Mouse (Mus musculus) kidney, postnatal 0 days (tissue): ENCODE data around the gene Rnf180. TPM values are rescaled to one million over a fixed set of nuclear protein-coding genes. Genes with fewer than 3 reads are reported as not detected.

Source experiments
- ATAC-seq: fragments of 200-750 bp; cut with Nextera tagmentation; replicated peaks from 2 replicates; pipeline ENCODE4 v1.8.0; 2017; ENCODE audit warnings: low read depth, moderate number of reproducible peaks, moderate TSS enrichment, moderate library complexity; ENCODE audit not compliant: low FRiP score
- DNase-seq: peaks from one replicate; pipeline ENCODE4 v3.0.0-alpha.2; 2016; ENCODE audit warnings: low spot score
- H3K27ac ChIP-seq: fragments of 300-500 bp; sonication (generic); 2 replicates; pipeline ENCODE4 v1.5.1; 2014; ENCODE audit warnings: mild to moderate bottlenecking
- H3K27me3 ChIP-seq: fragments of 300-500 bp; sonication (generic); 2 replicates; pipeline ENCODE4 v1.6.1; 2014; ENCODE audit warnings: low read length, mixed read lengths; ENCODE audit not compliant: insufficient read depth
- H3K36me3 ChIP-seq: fragments of 300-500 bp; sonication (generic); 2 replicates; pipeline ENCODE4 v1.6.1; 2014; ENCODE audit warnings: low read length, mixed read lengths; ENCODE audit not compliant: insufficient read depth
- H3K4me1 ChIP-seq: fragments of 300-500 bp; sonication (generic); replicated peaks from 2 replicates; pipeline ENCODE4 v1.6.1; 2014; ENCODE audit warnings: antibody characterized with exemption, low read length, mixed read lengths; ENCODE audit not compliant: insufficient read depth
- H3K4me2 ChIP-seq: fragments of 300-500 bp; sonication (generic); 2 replicates; pipeline ENCODE4 v1.6.1; 2014; ENCODE audit warnings: mild to moderate bottlenecking, low read length, moderate library complexity, mixed read lengths
- H3K4me3 ChIP-seq: fragments of 300-500 bp; sonication (generic); replicated peaks from 2 replicates; pipeline ENCODE4 v1.5.1; 2014; ENCODE audit warnings: low read depth, low read length
- H3K9ac ChIP-seq: fragments of 300-500 bp; sonication (generic); 2 replicates; pipeline ENCODE4 v1.6.1; 2014; ENCODE audit warnings: low read depth, low read length
- H3K9me3 ChIP-seq: fragments of 300-500 bp; sonication (generic); replicated peaks from 2 replicates; pipeline ENCODE4 v1.6.1; 2016; ENCODE audit warnings: low read length, inconsistent platforms, mixed read lengths
- CTCF ChIP-seq: IDR thresholded peaks from 2 replicates; pipeline ENCODE4 v1.5.1; 2016; ENCODE audit warnings: antibody characterized with exemption, low read depth, mild to moderate bottlenecking, moderate library complexity
- WGBS: fragments of 180-500 bp; shearing (Covaris S2); extraction: QIAGEN DNeasy Blood & Tissue Kit; methylation state at CpG from one replicate; pipeline ENCODE4 v1.1.7; 2014; 5-methylcytosine and 5-hydroxymethylcytosine counted together
- polyA plus RNA-seq: library from polyadenylated mRNA; unstranded; fragments of >200 nt; fragmentation: Nextera tagmentation; extraction: Ambion mirVana; gene quantifications from 2 replicates; pipeline ENCODE4 v1.2.1, GENCODE M21; 2015

Gene Rnf180
- polyA plus RNA-seq, 1 experiment from 2014 or later, result 7.3 TPM

DNA sequence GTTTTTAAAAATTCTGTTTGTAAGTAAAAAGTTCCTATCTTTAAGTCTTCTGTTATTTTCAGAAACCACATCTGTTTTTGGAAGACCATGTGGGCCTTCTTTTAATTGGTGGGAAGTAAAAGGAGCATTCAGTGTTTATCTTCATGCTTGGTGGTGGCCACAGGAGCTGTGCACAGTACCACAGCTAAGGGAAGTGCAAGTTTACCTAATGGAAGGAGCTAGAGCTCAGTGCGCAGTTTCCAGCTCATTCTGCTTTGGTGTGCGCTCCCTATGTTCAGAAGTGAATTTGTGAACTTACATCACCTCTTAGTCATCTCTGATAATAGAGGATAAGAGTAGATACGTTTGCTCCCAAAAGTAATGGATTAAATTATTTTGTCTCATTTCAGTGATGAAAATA lies 172.5 kb downstream of the Rnf180 start:
- WGBS, result 83% methylated on average over 3 of the region's 3 CpGs
- Histone ChIP-seq H3K4me2 (no peak overlapping the region), H3K9me3 (no peaks in the 10 kb centered on the region), H3K27ac (no peak overlapping the region), H3K36me3 (no peaks in the 10 kb centered on the region), H3K27me3 (no peaks in the 10 kb centered on the region), H3K9ac (no peak overlapping the region), H3K4me3 (no peak overlapping the region), H3K4me1 (no peaks in the 10 kb centered on the region)
- no peak for TF ChIP-seq CTCF
- ATAC-seq (no peak), DNase-seq (no peak)

GRCm38 (mm10) chr13:105121617-105122016 lies 173.0 kb downstream of the Rnf180 start:
- no peak overlapping the region for H3K27ac ChIP-seq
- H3K4me2 ChIP-seq, result no peak overlapping the region
- no peaks in the 10 kb centered on the region for H3K4me1 ChIP-seq
- no peaks in the 10 kb centered on the region for H3K36me3 ChIP-seq
- TF ChIP-seq CTCF, result no peak
- H3K9me3 ChIP-seq, result no peaks in the 10 kb centered on the region
- DNase-seq (no peak), ATAC-seq (no peak)
- no peaks in the 10 kb centered on the region for H3K27me3 ChIP-seq
- H3K9ac ChIP-seq, result no peak overlapping the region
- H3K4me3 ChIP-seq, result no peak overlapping the region

- no peak overlapping the region for H3K4me2 ChIP-seq
- H3K27ac ChIP-seq, result no peak overlapping the region
- no peak for TF ChIP-seq CTCF
- no peak overlapping the region for H3K4me3 ChIP-seq
- DNase-seq, result no peak
- H3K36me3 ChIP-seq, result no peaks in the 10 kb centered on the region
- 91% methylated on average over 6 of the region's 6 CpGs for WGBS
- H3K4me1 ChIP-seq, result no peaks in the 10 kb centered on the region
- H3K9me3 ChIP-seq, result no peaks in the 10 kb centered on the region
- H3K27me3 ChIP-seq, result no peaks in the 10 kb centered on the region
- ATAC-seq, result no peak
- H3K9ac ChIP-seq, result no peak overlapping the region
Measured at GRCm38 (mm10) chr13:105111599-105111998, 183.0 kb downstream of the Rnf180 start.

DNA sequence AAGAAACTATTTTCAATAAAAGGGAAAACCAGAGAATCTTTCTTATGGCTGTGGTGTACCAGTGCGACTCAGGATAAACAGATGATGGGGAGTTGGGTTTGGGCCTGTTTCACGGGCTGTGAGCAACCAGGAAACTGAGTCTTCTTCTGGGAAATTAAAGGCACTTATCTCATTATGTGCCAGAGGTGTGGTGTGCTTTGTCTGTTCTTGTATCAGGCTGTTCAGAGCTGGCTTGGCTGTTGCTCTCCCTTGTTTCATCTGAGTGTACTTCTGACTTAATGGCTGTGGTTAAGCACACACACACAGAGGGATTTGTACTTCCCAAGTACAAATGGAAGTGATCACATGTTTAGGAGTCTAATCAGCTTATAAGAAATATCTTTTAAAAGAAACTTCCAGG lies 190.2 kb downstream of the Rnf180 start:
- Histone ChIP-seq H3K9ac (no peak overlapping the region), H3K4me2 (no peak overlapping the region), H3K9me3 (no peaks in the 10 kb centered on the region), H3K36me3 (no peaks in the 10 kb centered on the region), H3K4me3 (no peak overlapping the region), H3K4me1 (no peaks in the 10 kb centered on the region), H3K27ac (no peak overlapping the region), H3K27me3 (no peaks in the 10 kb centered on the region)
- ATAC-seq (no peak), DNase-seq (no peak)
- no peak for TF ChIP-seq CTCF
- 74% methylated on average over 2 of the region's 2 CpGs for WGBS

DNA sequence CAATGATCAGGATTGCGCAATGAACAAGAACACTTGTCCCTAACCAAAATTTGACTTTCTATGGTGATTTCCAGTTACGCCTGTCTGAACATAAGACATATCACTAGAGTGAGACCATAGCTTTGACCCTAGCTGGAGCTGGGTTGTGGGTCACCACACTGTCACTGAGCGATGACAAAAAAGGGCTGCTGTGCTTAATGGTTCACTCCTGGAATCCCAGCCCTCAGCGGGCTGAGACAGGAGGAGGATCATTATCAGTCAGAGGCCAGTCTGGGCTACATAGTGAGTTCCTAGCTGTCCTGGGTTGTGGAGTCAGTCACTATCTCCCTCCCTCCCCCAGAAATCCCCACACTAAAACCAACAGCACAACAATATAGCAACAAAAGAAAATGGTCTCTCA lies 193.9 kb downstream of the Rnf180 start:
- Histone ChIP-seq H3K4me1 (no peaks in the 10 kb centered on the region), H3K4me2 (no peak overlapping the region), H3K36me3 (no peaks in the 10 kb centered on the region), H3K9me3 (no peaks in the 10 kb centered on the region), H3K9ac (no peak overlapping the region), H3K27me3 (no peaks in the 10 kb centered on the region), H3K27ac (no peak overlapping the region), H3K4me3 (no peak overlapping the region)
- no peak for TF ChIP-seq CTCF
- no peak for DNase-seq
- ATAC-seq, result no peak
- WGBS, result 64% methylated on average over 4 of the region's 4 CpGs

DNA sequence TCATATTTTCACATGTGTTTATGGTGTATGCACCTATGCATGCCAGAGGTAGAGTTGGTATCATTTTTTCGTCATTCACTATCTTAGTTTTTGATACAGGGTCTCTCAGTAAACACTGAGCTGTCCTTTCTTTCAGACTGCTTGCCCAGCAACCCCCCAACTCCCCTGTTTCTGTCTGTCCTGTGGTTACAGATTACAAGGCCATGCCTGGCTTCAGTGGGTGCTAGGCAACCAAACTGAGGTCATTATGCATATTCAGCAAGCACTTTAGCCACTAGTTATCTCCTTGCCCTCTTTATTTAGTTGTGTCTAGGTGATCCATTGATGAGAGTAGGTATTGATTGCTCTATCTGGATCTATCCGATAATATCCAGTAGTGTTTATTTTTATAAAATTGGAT lies 198.3 kb downstream of the Rnf180 start:
- no peak for ATAC-seq
- no peak for TF ChIP-seq CTCF

DNA sequence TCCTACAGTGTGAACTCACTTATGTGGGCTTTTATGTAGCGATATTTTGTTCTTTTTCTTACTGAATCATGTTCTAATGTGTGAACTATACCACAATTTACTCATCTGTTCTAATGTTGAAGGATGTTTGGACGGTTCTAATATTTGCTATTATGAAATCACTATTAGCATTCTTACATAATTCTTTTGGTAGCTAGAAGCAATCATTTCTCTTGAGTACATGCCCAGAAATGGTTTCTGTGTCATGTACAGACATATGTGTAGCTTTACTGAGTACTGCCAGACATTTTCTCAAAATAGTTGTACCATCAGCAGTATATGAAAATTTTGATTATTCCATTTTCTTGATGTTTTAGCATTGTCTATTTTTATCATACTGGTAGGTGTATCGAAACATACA lies 205.3 kb downstream of the Rnf180 start:
- 89% methylated on average over 3 of the region's 3 CpGs for WGBS
- no peak overlapping the region for H3K27ac ChIP-seq
- no peak for TF ChIP-seq CTCF
- H3K4me3 ChIP-seq, result no peak overlapping the region
- H3K9ac ChIP-seq, result no peak overlapping the region
- ATAC-seq (no peak), DNase-seq (no peak)
- no peak overlapping the region for H3K4me2 ChIP-seq
- H3K36me3 ChIP-seq, result no peaks in the 10 kb centered on the region
- no peaks in the 10 kb centered on the region for H3K9me3 ChIP-seq
- H3K4me1 ChIP-seq, result no peaks in the 10 kb centered on the region
- H3K27me3 ChIP-seq, result no peaks in the 10 kb centered on the region

More for the DNA sequence above, 198.3 kb downstream of the Rnf180 start:
- 90% methylated on average over 2 of the region's 2 CpGs for WGBS
- no peaks in the 10 kb centered on the region for H3K27me3 ChIP-seq
- no peak overlapping the region for H3K4me3 ChIP-seq
- no peak for DNase-seq
- H3K4me2 ChIP-seq, result no peak overlapping the region
- no peaks in the 10 kb centered on the region for H3K4me1 ChIP-seq
- H3K9ac ChIP-seq, result no peak overlapping the region
- no peaks in the 10 kb centered on the region for H3K36me3 ChIP-seq
- H3K27ac ChIP-seq, result no peak overlapping the region
- H3K9me3 ChIP-seq, result no peaks in the 10 kb centered on the region
